Mouse (Mus musculus) CH12.LX (cell line): ENCODE data around the gene 9330182O14Rik. TPM values are rescaled to one million over a fixed set of nuclear protein-coding genes. Genes with fewer than 3 reads are reported as not detected.

ENCODE experiments used
- DNase-seq: peaks from one replicate; pipeline ENCODE4 v3.0.0-alpha.2; 2013; ENCODE audit errors: extremely low read depth
- H3K27ac ChIP-seq: 2 replicates; pipeline ENCODE4 v1.5.1; 2012; ENCODE audit warnings: low read depth, mild to moderate bottlenecking, control low read depth, moderate library complexity; ENCODE audit not compliant: insufficient read depth
- H3K27me3 ChIP-seq: replicated peaks from 2 replicates; pipeline ENCODE3; 2012; ENCODE audit warnings: inconsistent platforms
- H3K36me3 ChIP-seq, 2 experiments: replicated peaks in 1 of 2; 2 replicates each; pipeline versions ENCODE3 to v1.6.1; 2012; ENCODE audit warnings: inconsistent platforms in 1 of 2, low read length in 1 of 2, mild to moderate bottlenecking in 1 of 2, mixed read lengths in 1 of 2, moderate library complexity in 1 of 2; ENCODE audit not compliant: control insufficient read depth in 1 of 2, insufficient read depth in 1 of 2
- H3K4me1 ChIP-seq, 2 experiments: 2 replicates each; pipeline ENCODE4 v1.6.1; 2012; ENCODE audit warnings: inconsistent platforms in 1 of 2, moderate library complexity in 1 of 2; ENCODE audit not compliant: insufficient read depth in 2 of 2, control insufficient read depth in 1 of 2
- H3K4me2 ChIP-seq: 2 replicates; pipeline ENCODE4 v1.6.1; 2012; ENCODE audit warnings: low read depth, mild to moderate bottlenecking, control low read depth; ENCODE audit not compliant: poor library complexity, insufficient read depth, severe bottlenecking
- H3K4me3 ChIP-seq, 3 experiments: fragments of 150-350 bp in 1 of 3; sonication (generic) in 1 of 3; replicated peaks in 1 of 3; 2 replicates each; pipeline versions ENCODE3 to v1.5.1; 2011 to 2012; ENCODE audit warnings: low read depth in 2 of 3, low read length in 2 of 3, mild to moderate bottlenecking in 2 of 3, moderate library complexity in 2 of 3, control low read depth in 1 of 3, improper control_type of control experiment in 1 of 3, inconsistent platforms in 1 of 3, mixed read lengths in 1 of 3; ENCODE audit not compliant: poor library complexity in 1 of 3
- H3K79me2 ChIP-seq: replicated peaks from 2 replicates; pipeline ENCODE4 v1.6.1; 2012; ENCODE audit warnings: mild to moderate bottlenecking, moderate library complexity; ENCODE audit not compliant: control insufficient read depth, poor library complexity, insufficient read depth, severe bottlenecking; ENCODE audit errors: extremely low read depth
- H3K9ac ChIP-seq: 2 replicates; pipeline ENCODE4 v1.6.1; 2012; ENCODE audit warnings: low read depth, mild to moderate bottlenecking, control low read depth, moderate library complexity; ENCODE audit not compliant: insufficient read depth
- H3K9me3 ChIP-seq: replicated peaks from 2 replicates; pipeline ENCODE3; 2012; ENCODE audit warnings: low read length, inconsistent platforms, mixed read lengths
- CHD1 ChIP-seq: IDR thresholded peaks from 2 replicates; pipeline ENCODE4 v1.6.1; 2012; ENCODE audit warnings: low read depth, low read length, improper control_type of control experiment, inconsistent platforms
- CHD2 ChIP-seq: IDR thresholded peaks from 2 replicates; pipeline ENCODE4 v1.6.1; 2011; ENCODE audit warnings: low read length, improper control_type of control experiment
- CTCF ChIP-seq, 2 experiments: IDR thresholded peaks in 1 of 2; conservative IDR thresholded peaks in 1 of 2; 2 replicates each; pipeline ENCODE4 v1.5.1; 2011 to 2012; ENCODE audit warnings: low read depth in 2 of 2, low read length in 2 of 2, improper control_type of control experiment in 1 of 2, inconsistent platforms in 1 of 2, mild to moderate bottlenecking in 1 of 2, moderate library complexity in 1 of 2
- HCFC1 ChIP-seq: IDR thresholded peaks from 2 replicates; pipeline ENCODE4 v1.6.1; 2012; ENCODE audit warnings: low read depth, mild to moderate bottlenecking, inconsistent platforms, low read length, improper control_type of control experiment
- IRF4 ChIP-seq: IDR thresholded peaks from 2 replicates; pipeline ENCODE4 v1.6.1; 2014; ENCODE audit warnings: low read depth, mild to moderate bottlenecking, inconsistent platforms, low read length, improper control_type of control experiment
- JUN ChIP-seq: IDR thresholded peaks from 2 replicates; pipeline ENCODE4 v1.6.1; 2011; ENCODE audit warnings: low read depth, mild to moderate bottlenecking, low read length, improper control_type of control experiment, moderate library complexity; ENCODE audit not compliant: insufficient read depth
- JUND ChIP-seq: conservative IDR thresholded peaks from 2 replicates; pipeline ENCODE4 v1.6.1; 2011; ENCODE audit warnings: low read depth, low read length, improper control_type of control experiment
- MAFK ChIP-seq: IDR thresholded peaks from 2 replicates; pipeline ENCODE4 v1.6.1; 2011; ENCODE audit warnings: low read length, improper control_type of control experiment; ENCODE audit not compliant: insufficient replicate concordance
- MAX ChIP-seq: IDR thresholded peaks from 2 replicates; pipeline ENCODE4 v1.6.1; 2011; ENCODE audit warnings: low read length, improper control_type of control experiment
- MEF2A ChIP-seq: IDR thresholded peaks from 2 replicates; pipeline ENCODE4 v1.6.1; 2014; ENCODE audit warnings: low read depth, mild to moderate bottlenecking, inconsistent platforms, low read length, improper control_type of control experiment, borderline replicate concordance
- MXI1 ChIP-seq: IDR thresholded peaks from 2 replicates; pipeline ENCODE4 v1.6.1; 2011; ENCODE audit warnings: mild to moderate bottlenecking, low read depth, low read length, improper control_type of control experiment
- NELFE ChIP-seq: IDR thresholded peaks from 2 replicates; pipeline ENCODE4 v1.6.1; 2011; ENCODE audit warnings: low read depth, low read length, improper control_type of control experiment
- PAX5 ChIP-seq: IDR thresholded peaks from 2 replicates; pipeline ENCODE4 v1.6.1; 2012; ENCODE audit warnings: low read length, inconsistent platforms, mixed read lengths
- POLR2AphosphoS2 ChIP-seq: IDR thresholded peaks from 2 replicates; pipeline ENCODE4 v1.6.1; 2011; ENCODE audit warnings: low read depth, low read length, improper control_type of control experiment
- RAD21 ChIP-seq: IDR thresholded peaks from 2 replicates; pipeline ENCODE4 v1.6.1; 2011; ENCODE audit warnings: low read depth, mild to moderate bottlenecking, low read length, improper control_type of control experiment, moderate library complexity
- RCOR1 ChIP-seq: conservative IDR thresholded peaks from 2 replicates; pipeline ENCODE4 v1.6.1; 2012; ENCODE audit warnings: low read depth, mild to moderate bottlenecking, inconsistent platforms, low read length, improper control_type of control experiment
- ZKSCAN1 ChIP-seq: IDR thresholded peaks from 2 replicates; pipeline ENCODE4 v1.6.1; 2012; ENCODE audit warnings: low read depth, inconsistent platforms, low read length, improper control_type of control experiment, borderline replicate concordance
- dilution Hi-C: fragments of 300-500 bp; cut with MboI; formaldehyde crosslinking; loops from 2 replicates; pipeline ENCODE4 v1.14.3; 2020; ENCODE audit warnings: low sequenced_read_pairs; ENCODE audit not compliant: extremely low pct_unique_long_range_greater_than_20kb, extremely low pct_ligation_motif_present
- in situ Hi-C: fragments of 300-500 bp; cut with MboI; formaldehyde crosslinking; loops from 3 replicates; pipeline ENCODE4 v1.14.3; 2019; ENCODE audit warnings: low sequenced_read_pairs, low pct_ligation_motif_present, low pct_unique_long_range_greater_than_20kb, mixed read lengths
- polyA plus RNA-seq: library from polyadenylated mRNA; unstranded; fragments of >175 nt; gene quantifications from 2 replicates; pipeline ENCODE4 v1.2.1, GENCODE M21; 2012; ENCODE audit warnings: low read depth; ENCODE audit not compliant: insufficient read length
- total RNA-seq, 2 experiments: library from RNA; depleted of rRNA; stranded (reverse); fragments of 300-350 nt in 1 of 2; fragments of >200 nt in 1 of 2; gene quantifications; 2 replicates each; pipeline ENCODE4 v1.2.3; 2012 to 2014

9330182O14Rik gene
- total and polyA plus RNA-seq, 3 experiments = not detected

- H3K79me2 ChIP-seq = no peaks in the 10 kb centered on the region
- H3K4me2 ChIP-seq = no peak overlapping the region
- H3K27me3 ChIP-seq = no peaks in the 10 kb centered on the region
- dilution Hi-C loops = no loop called here
- no peak overlapping the region for H3K4me3 ChIP-seq
- H3K9me3 ChIP-seq = peaks cover 69% of the 10 kb centered on the region
- H3K9ac ChIP-seq = no peak overlapping the region
- no peaks in the 10 kb centered on the region for H3K4me1 ChIP-seq
- H3K27ac ChIP-seq = no peak overlapping the region
- TF ChIP-seq PAX5 (no peak), CHD1 (no peak), MEF2A (no peak), CHD2 (no peak), CTCF (conservative IDR thresholded peaks at IDR 0.05 in 1 of 2, IDR thresholded peaks at IDR 0.05 in 1 of 2; ENCODE audit: low read depth in 2 of 2, low read length in 2 of 2) (no peak), JUN (no peak), POLR2AphosphoS2 (no peak), MAFK (no peak), NELFE (no peak), MAX (no peak), IRF4 (no peak), MXI1 (no peak), HCFC1 (no peak), JUND (no peak), RCOR1 (no peak)
- TF ChIP-seq, all 38 proteins: peak for 0
- H3K36me3 ChIP-seq = no peaks in the 10 kb centered on the region
- in situ Hi-C loops = no loop called here
- no peak for DNase-seq
Observed at GRCm38 (mm10) chr15:40105712-40106111, 28.5 kb upstream of the 9330182O14Rik start.

GRCm38 (mm10) chr15:40113888-40114576 is 20.1 kb upstream of the 9330182O14Rik start:
- Histone ChIP-seq H3K27me3 (no peaks in the 10 kb centered on the region), H3K36me3 (no peaks in the 10 kb centered on the region), H3K9me3 (peaks cover 74% of the 10 kb centered on the region), H3K4me1 (no peaks in the 10 kb centered on the region), H3K79me2 (no peaks in the 10 kb centered on the region), H3K4me3 (no peak overlapping the region), H3K9ac (no peak overlapping the region), H3K27ac (no peak overlapping the region), H3K4me2 (no peak overlapping the region)
- TF ChIP-seq RAD21 (no peak), CHD1 (no peak), ZKSCAN1 (no peak), RCOR1 (no peak), NELFE (no peak), MEF2A (no peak), PAX5 (no peak), HCFC1 (no peak)
- dilution Hi-C loops = no loop called here
- no peak for DNase-seq
- in situ Hi-C loops = no loop called here
